ENCODE assay signal across 11 mouse cellular contexts in the genomic region with DNA sequence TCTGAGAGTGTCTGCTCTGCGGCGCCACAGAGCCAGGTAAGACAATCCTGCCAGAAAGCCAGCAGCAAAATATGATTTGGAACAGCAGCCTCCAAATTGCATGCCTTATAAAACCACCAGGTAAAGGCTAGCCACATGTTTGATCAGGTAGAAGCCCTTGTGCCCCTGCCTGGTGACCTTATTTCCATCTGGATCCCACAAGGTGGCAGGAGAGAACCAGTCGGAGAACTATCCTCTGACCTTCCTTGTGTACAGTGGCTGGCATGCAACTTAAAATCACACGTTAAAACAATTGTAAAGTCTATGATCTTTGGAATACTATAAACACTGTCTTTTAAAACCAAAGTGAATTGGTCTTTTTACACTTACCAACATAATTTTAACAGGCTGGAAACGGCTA. TPM values are rescaled to one million over a fixed set of nuclear protein-coding genes. Genes with fewer than 3 reads are reported as not detected.
DNase-seq lines count a peak whose midpoint lies in the region; ATAC-seq and TF ChIP-seq lines count a peak whose summit lies in the region.
"Had no signal": no experiment of that assay in that cellular context is flagged by ENCODE, and none has a peak within 500 bp of the region (broad histone marks: within the 10 kb centered on the region; RNA-seq: fewer than 3 reads in every experiment).

No protein-coding gene starts in this region.

- no peak for TF ChIP-seq POLR2A in brain, embryonic 14.5 days (IDR thresholded peaks at IDR 0.05; ENCODE audit: borderline replicate concordance, extremely low read depth, insufficient read depth, insufficient read length, poor library complexity, severe bottlenecking)

- peak; percentile 43 for TF ChIP-seq CTCF in forebrain, postnatal 0 days (IDR thresholded peaks at IDR 0.05; ENCODE audit: low read depth)
- peak; percentile 38; the same call in 1 of the 2 replicates for TF ChIP-seq CTCF in brain, embryonic 14.5 days (IDR thresholded peaks at IDR 0.05; ENCODE audit: borderline replicate concordance, extremely low read depth, insufficient read depth, insufficient read length)
- peak; percentile 74 for TF ChIP-seq CTCF in hindbrain, postnatal 0 days (IDR thresholded peaks at IDR 0.05; ENCODE audit: low read depth)

- no peak overlapping the region for H3K9ac ChIP-seq in forebrain, postnatal 0 days
- H3K9ac ChIP-seq in forebrain, embryonic 13.5 days, result no peak overlapping the region
- H3K9ac ChIP-seq in hindbrain, postnatal 0 days (replicated peaks; ENCODE audit: low read length), result no peak overlapping the region
- H3K9ac ChIP-seq: limb, embryonic 12.5 days had no signal

- no peak for ATAC-seq in forebrain, postnatal 0 days
- ATAC-seq in forebrain, embryonic 13.5 days, result no peak
- no peak for ATAC-seq in hindbrain, postnatal 0 days
- ATAC-seq: inflammation-experienced regulatory T-cells, adult 6 months had no signal

- H3K4me3 ChIP-seq in forebrain, postnatal 0 days (ENCODE audit: low read depth, low read length), result no peak overlapping the region
- no peak overlapping the region for H3K4me3 ChIP-seq in forebrain, embryonic 13.5 days
- H3K4me3 ChIP-seq in hindbrain, postnatal 0 days (ENCODE audit: low read length), result no peak overlapping the region
- H3K4me3 ChIP-seq: limb, embryonic 12.5 days; megakaryocyte, embryonic 14.5 days had no signal

- no peaks in the 10 kb centered on the region for H3K9me3 ChIP-seq in forebrain, postnatal 0 days (ENCODE audit: low read length)
- H3K9me3 ChIP-seq in forebrain, embryonic 13.5 days (replicated peaks), result no peaks in the 10 kb centered on the region
- H3K9me3 ChIP-seq in hindbrain, postnatal 0 days (ENCODE audit: low read length), result no peaks in the 10 kb centered on the region
- H3K9me3 ChIP-seq: limb, embryonic 12.5 days; megakaryocyte, embryonic 14.5 days had no signal

- no peaks in the 10 kb centered on the region for H3K27me3 ChIP-seq in forebrain, postnatal 0 days (ENCODE audit: insufficient read depth, low read length)
- H3K27me3 ChIP-seq in forebrain, embryonic 13.5 days, result no peaks in the 10 kb centered on the region
- H3K27me3 ChIP-seq in hindbrain, postnatal 0 days (ENCODE audit: insufficient read depth, low read length), result no peaks in the 10 kb centered on the region
- H3K27me3 ChIP-seq: limb, embryonic 12.5 days; megakaryocyte, embryonic 14.5 days had no signal

- 62% methylated on average over 5 of the region's 5 CpGs for WGBS in forebrain, postnatal 0 days
- 66% methylated on average over 5 of the region's 5 CpGs for WGBS in forebrain, embryonic 13.5 days
- WGBS in hindbrain, postnatal 0 days, result 55% methylated on average over 5 of the region's 5 CpGs

- no peak overlapping the region for H3K4me2 ChIP-seq in forebrain, postnatal 0 days (ENCODE audit: low read depth)
- H3K4me2 ChIP-seq in forebrain, embryonic 13.5 days, result no peak overlapping the region
- H3K4me2 ChIP-seq in hindbrain, postnatal 0 days (ENCODE audit: low read depth, low read length), result no peak overlapping the region
- H3K4me2 ChIP-seq: limb, embryonic 12.5 days had no signal

- no peaks in the 10 kb centered on the region for H3K4me1 ChIP-seq in forebrain, postnatal 0 days (ENCODE audit: insufficient read depth)
- H3K4me1 ChIP-seq in forebrain, embryonic 13.5 days, result no peaks in the 10 kb centered on the region
- H3K4me1 ChIP-seq in hindbrain, postnatal 0 days (ENCODE audit: insufficient read depth, low read length), result no peaks in the 10 kb centered on the region
- H3K4me1 ChIP-seq: limb, embryonic 12.5 days; megakaryocyte, embryonic 14.5 days had no signal

- no peaks in the 10 kb centered on the region for H3K36me3 ChIP-seq in forebrain, postnatal 0 days (ENCODE audit: insufficient read depth)
- H3K36me3 ChIP-seq in forebrain, embryonic 13.5 days (ENCODE audit: poor library complexity, severe bottlenecking), result no peaks in the 10 kb centered on the region
- no peaks in the 10 kb centered on the region for H3K36me3 ChIP-seq in hindbrain, postnatal 0 days (ENCODE audit: insufficient read depth, low read length)
- H3K36me3 ChIP-seq: limb, embryonic 12.5 days had no signal

- intact Hi-C loops in left cerebral cortex, postnatal 10 days (cut with DNase I), result no loop called here

- no peak for DNase-seq in forebrain, postnatal 0 days
- peak; percentile 5 for DNase-seq in left cerebral cortex, adult 11 months (ENCODE audit: low spot score)
- DNase-seq in left cerebral cortex, postnatal 10 days (ENCODE audit: extremely low spot score in 1 of 2, low spot score in 2 of 2), result no peak
- DNase-seq in brain, embryonic 14.5 days (ENCODE audit: low read depth), result peak; percentile 50
- peak; percentile 69 for DNase-seq in hindbrain, postnatal 0 days (ENCODE audit: low spot score)
- DNase-seq in right cerebral cortex, postnatal 25 days, result no peak
- no peak for DNase-seq in spleen, adult 12 weeks (ENCODE audit: low spot score)

- H3K27ac ChIP-seq in forebrain, postnatal 0 days (ENCODE audit: low read depth, low read length), result no peak overlapping the region
- no peak overlapping the region for H3K27ac ChIP-seq in forebrain, embryonic 13.5 days
- H3K27ac ChIP-seq in hindbrain, postnatal 0 days, result no peak overlapping the region
- H3K27ac ChIP-seq: limb, embryonic 12.5 days had no signal

RNA-seq across cellular contexts. Expression of gene Mcee, which starts 32.5 kb away (rescaled TPM):
- 12.4 and 13.7 TPM in 2 replicates for total RNA-seq in forebrain, postnatal 0 days (2014; rRNA removed)
- polyA plus RNA-seq in forebrain, postnatal 0 days (2015; fragmentation: Nextera tagmentation; extraction: Ambion mirVana), result 38.4 and 41.6 TPM in 2 replicates
- 39.1 and 44.9 TPM in 2 replicates for polyA plus RNA-seq in forebrain, embryonic 13.5 days (2015; fragmentation: Nextera tagmentation; extraction: Ambion mirVana)
- total RNA-seq in left cerebral cortex, postnatal 10 days (2021), result 10 to 100 TPM; 35.1 to 38.9 TPM
- polyA plus RNA-seq in brain, embryonic 14.5 days (2012; rRNA removed), result 23.7 and 27.5 TPM in 2 replicates
- 12.9 and 27.0 TPM in 2 replicates for total RNA-seq in hindbrain, postnatal 0 days (2014; rRNA removed)
- polyA plus RNA-seq in hindbrain, postnatal 0 days (2015; fragmentation: Nextera tagmentation; extraction: Ambion mirVana), result 62.5 and 69.8 TPM in 2 replicates

RNA-seq across cellular contexts. Expression of gene Mphosph10, which starts 32.8 kb away (rescaled TPM):
- 17.3 and 18.9 TPM in 2 replicates for total RNA-seq in forebrain, postnatal 0 days (2014; rRNA removed)
- 20.0 and 21.5 TPM in 2 replicates for polyA plus RNA-seq in forebrain, postnatal 0 days (2015; fragmentation: Nextera tagmentation; extraction: Ambion mirVana)
- polyA plus RNA-seq in forebrain, embryonic 13.5 days (2015; fragmentation: Nextera tagmentation; extraction: Ambion mirVana), result 38.0 and 39.3 TPM in 2 replicates
- 10 to 100 TPM; 18.5 to 18.6 TPM for total RNA-seq in left cerebral cortex, postnatal 10 days (2021)
- polyA plus RNA-seq in brain, embryonic 14.5 days (2012; rRNA removed), result 9.3 and 12.9 TPM in 2 replicates
- 6.0 and 6.4 TPM in 2 replicates for total RNA-seq in hindbrain, postnatal 0 days (2014; rRNA removed)
- polyA plus RNA-seq in hindbrain, postnatal 0 days (2015; fragmentation: Nextera tagmentation; extraction: Ambion mirVana), result 20.5 and 22.5 TPM in 2 replicates

RNA-seq across cellular contexts. Expression of gene Fan1, which starts 51.0 kb away (rescaled TPM):
- 6.5 and 11.2 TPM in 2 replicates for total RNA-seq in forebrain, postnatal 0 days (2014; rRNA removed)
- 1.6 and 4.0 TPM in 2 replicates for polyA plus RNA-seq in forebrain, postnatal 0 days (2015; fragmentation: Nextera tagmentation; extraction: Ambion mirVana)
- polyA plus RNA-seq in forebrain, embryonic 13.5 days (2015; fragmentation: Nextera tagmentation; extraction: Ambion mirVana), result 8.6 and 9.1 TPM in 2 replicates
- 1 to 10 TPM; 8.4 to 8.7 TPM for total RNA-seq in left cerebral cortex, postnatal 10 days (2021)
- polyA plus RNA-seq in brain, embryonic 14.5 days (2012; rRNA removed), result 3.4 and 4.5 TPM in 2 replicates
- total RNA-seq in hindbrain, postnatal 0 days (2014; rRNA removed), result 6.0 and 9.5 TPM in 2 replicates
- 5.4 and 6.0 TPM in 2 replicates for polyA plus RNA-seq in hindbrain, postnatal 0 days (2015; fragmentation: Nextera tagmentation; extraction: Ambion mirVana)

Comparison
In these comparisons a context has a peak if more than half of its experiments do, and no peak if none do; other contexts are left out.
1. DNase-seq: peak in left cerebral cortex, adult 11 months (single experiment), brain, embryonic 14.5 days (single experiment) and hindbrain, postnatal 0 days (single experiment); none in forebrain, postnatal 0 days (single experiment), left cerebral cortex, postnatal 10 days (0 of 2), right cerebral cortex, postnatal 25 days (single experiment) and spleen, adult 12 weeks (single experiment).
2. Peak in every context shown above with its lines, with median percentiles within 50 percentile points of each other: CTCF ChIP-seq.